Mouse (Mus musculus) megakaryocyte, embryonic 14.5 days (primary cell): ENCODE measurements around the gene Cgnl1.

Source experiments
- FLI1 ChIP-seq: IDR thresholded peaks from 2 replicates; pipeline ENCODE4 v1.6.1; 2012; ENCODE audit warnings: low read length, inconsistent platforms, mixed read lengths
- GATA1 ChIP-seq: IDR thresholded peaks from 3 replicates; pipeline ENCODE4 v1.6.1; 2012; ENCODE audit warnings: mixed read lengths, low read length, inconsistent platforms, borderline replicate concordance

DNA sequence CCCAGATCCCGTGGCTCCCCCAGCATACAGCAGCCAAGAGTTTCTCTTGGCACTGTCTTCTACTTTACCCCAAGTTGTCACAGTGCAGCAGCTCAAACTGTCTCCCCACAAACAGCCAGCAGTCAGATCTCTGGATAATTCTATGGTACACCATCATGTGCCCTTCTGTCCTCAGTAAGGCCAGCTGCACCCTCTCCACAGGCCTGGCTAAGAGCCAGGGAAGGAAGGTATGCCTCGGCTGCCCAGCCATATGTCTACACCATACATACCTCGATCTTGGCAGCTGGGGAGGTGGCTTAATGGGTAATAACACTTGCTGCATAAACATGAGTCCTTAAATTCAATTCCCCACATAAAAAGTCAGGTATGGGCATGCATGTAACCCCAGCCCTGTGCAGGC lies 4.9 kb upstream of the Cgnl1 start:
- TF ChIP-seq GATA1 = no peak
- TF ChIP-seq FLI1 = no peak
